Mouse (Mus musculus): Measurements from ENCODE around the gene Dag1. TPM values are rescaled to one million over a fixed set of nuclear protein-coding genes. Genes with fewer than 3 reads are reported as not detected.

Gene Dag1
- 12.5 and 12.7 TPM in 2 replicates for polyA plus RNA-seq (2012)

DNA sequence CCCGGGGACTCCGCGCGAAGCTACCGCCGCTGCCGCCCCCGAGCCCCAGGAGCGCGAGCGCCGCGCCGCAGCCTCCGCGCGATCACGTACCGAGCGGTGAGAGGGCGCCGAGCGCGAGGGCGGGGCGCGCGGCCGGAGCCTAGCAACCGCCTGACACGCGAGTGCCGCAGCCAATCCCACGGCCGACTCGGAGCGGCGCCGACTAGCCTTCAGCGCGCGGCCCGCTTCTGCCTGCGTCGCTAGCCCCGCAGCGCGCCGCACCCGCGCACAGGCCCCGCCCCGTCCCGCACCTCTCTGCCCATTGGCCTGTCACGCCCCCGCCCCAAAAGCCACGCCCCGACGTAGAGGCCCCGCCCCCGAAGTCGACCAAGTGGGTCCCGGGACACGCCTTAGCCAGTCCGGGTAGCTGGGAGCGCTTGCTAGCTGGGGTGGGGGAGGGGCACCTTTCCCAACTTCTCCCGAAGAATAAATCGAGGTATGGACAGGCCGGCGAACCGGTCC, at the start of gene Dag1:
Gene Dag1 (minus strand): TSS at position 269 of the 501 bp plus-strand sequence.

DNA sequence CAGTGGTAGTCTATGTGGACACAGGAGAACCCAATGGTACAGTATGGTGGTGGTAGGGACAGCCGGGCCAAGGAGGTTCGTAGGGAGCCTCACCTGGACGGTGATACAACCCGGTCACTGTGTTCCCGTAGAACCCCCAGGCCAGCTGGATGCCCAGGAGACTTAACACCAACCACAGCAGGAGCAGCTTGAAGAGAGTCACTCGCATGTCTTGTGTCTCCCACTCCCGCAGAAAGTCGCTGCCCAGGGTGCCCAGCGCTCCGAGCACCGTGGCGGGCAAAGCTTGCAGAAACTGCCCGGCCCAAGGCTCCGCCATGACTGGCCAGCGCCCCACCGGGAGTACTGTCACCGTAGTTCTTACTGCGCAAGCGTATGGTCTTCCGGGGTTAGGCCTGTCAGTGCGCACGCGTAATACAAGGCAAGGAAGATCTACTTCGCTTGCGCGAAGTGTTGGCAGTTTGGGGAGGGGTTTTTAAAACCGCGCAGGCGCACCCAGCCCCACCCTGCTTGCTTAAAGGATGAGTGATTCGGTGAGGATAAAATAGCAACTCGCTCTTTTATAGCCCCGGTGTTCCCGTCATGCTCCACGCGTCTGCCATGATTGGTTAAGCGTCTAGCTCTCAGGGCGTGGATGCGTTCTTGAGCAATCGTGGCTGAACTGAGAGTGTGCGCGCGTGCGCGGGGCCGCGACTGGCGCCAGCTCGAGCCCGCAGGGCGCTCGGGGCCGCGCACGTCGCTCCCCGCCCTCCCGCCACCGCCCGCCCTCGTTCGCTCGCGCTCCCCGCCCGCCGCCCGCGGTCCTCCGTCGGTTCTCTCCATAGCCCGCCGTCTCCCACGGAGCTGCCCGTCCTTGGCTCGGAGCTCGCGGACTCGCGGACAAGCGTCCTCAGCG, 42.1 kb upstream of the Dag1 start, which contains the start of the genes Rhoa and Tcta:
Gene Rhoa (plus strand): TSS at position 501 of the 892 bp plus-strand sequence.
Gene Tcta (minus strand): TSS at position 532 of the 892 bp plus-strand sequence.

DNA sequence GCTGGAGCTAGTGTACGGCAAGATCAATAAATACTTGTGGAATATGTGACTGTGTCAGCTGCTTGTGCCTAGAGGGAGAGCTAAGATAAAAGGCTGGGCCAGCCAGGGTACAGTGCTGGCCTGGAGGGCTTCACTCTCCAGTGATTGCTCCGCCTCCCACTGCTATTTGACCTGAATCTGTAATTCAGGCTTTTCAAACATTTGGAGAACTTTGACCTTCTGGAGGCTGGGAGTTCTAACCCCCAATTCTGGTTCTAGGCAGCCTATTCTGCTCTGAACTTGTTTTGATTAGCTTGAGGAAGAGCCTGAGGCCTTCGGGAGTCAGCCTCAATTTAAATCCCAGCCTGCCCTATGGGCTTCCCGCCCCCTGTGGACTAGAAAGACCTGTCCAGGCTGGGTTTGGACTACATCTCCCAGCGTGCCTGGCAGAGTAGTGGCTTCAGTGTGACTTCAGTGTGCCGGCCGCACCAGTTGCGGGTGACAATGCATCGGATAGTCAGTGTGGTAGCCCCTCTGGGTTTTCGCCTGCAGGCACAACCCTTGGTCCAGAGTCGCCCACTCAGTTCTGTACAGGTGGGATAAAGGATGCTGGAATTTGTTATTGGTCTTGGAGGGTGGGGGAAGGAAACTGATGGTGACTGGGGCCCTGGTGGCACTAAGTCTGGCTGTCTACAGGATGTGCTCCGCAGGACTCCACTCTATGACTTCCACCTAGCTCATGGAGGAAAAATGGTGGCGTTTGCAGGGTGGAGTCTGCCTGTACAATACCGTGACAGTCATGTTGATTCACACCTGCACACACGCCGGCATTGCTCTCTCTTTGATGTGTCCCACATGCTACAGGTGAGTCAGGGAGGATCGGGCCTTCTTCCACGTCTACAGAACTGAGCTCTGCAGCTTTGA, 32.9 kb upstream of the Dag1 start, which contains the start of gene Amt:
Gene Amt (plus strand): TSS at position 401 of the 903 bp plus-strand sequence.

DNA sequence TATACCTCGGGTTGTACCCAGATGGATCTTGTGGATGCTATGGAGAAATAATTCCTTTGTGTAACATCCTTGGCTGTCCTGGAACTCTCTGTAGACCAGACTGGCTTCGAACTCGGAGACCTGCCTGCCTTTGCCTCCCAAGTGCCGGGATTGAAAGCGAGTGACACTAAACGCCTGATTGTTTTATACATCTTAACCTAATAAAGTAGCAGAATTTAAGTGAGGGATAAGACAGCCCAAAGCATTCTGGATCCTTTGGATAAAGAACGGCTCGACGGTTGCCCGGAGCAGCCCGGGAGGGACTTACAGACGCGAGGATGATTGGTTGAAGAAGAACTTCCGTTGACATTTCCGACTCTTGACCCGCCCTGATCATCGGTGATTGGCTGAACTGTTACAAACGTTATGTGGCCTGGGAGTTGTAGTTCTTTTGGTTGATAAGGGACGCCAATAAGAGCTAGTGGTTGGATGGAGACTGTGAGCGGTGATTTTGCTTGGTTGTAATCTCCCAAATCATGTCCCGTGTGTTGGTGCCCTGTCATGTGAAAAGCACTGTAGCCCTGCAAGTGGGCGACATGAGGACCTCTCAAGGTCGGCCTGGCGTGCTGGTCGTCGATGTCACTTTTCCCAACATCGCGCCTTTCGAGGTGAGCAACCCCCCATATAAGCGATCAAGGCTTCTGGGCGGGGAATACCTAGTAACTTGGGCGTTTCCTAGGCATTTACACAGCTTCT, 26.4 kb upstream of the Dag1 start, which contains the start of gene Nicn1:
Gene Nicn1 (plus strand): TSS at position 414 of the 735 bp plus-strand sequence.

DNA sequence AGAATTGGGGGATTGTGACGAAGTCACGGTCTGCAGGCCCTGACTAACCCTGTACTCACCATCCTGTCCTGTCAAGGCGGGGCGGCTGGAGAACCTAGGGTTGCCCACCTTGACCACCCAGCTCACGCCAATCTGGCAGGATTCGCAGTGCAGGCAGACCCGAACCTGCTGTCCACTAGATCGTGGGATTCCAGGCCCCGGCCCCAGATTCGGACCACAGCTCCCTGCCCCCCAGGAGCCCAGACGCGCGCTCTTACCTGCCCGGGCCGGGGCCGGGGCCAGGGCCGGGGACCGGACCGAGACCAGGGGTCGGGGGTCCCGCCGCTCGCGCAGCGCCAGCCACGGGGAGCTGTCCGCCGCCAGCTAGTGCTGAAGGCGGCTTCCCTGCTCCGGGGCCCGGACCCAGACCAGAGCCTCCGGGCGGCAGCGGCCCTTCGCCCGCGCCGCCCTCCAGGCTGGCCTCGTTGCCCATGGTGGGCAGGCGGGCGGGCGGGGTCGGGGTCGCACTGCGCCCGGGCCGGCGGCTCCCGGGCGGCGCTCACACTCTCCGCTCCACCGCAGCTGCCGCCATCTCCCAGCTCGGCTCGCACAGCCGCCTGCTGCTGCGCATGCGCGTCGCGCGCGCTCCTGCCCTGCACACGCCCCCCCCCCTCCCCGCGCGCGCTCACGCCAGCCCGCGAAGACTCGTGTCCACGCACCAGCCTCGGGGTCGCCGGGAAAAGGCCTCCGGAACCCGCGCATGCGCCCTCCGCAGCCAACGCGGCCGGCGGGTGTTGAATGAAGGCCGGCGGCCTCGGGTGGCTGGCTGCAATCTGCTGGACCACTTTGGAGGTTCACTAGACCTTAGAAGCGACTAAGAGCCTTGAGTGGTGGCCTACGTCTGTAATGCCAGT, 73.7 kb downstream of the Dag1 start, which contains the start of gene Bsn:
Gene Bsn (minus strand): TSS at position 598 of the 893 bp plus-strand sequence.

Other genes with a start within 250 kb of the Dag1 start
- 14.6 and 19.6 TPM in 2 replicates for gene Gmppb, start 214.7 kb downstream of the Dag1 start, polyA plus RNA-seq (2012)
- 2.5 TPM in 2 replicates for gene Amigo3, start 210.8 kb downstream of the Dag1 start, polyA plus RNA-seq (2012)
- gene Mst1, start 183.5 kb downstream of the Dag1 start, polyA plus RNA-seq (2012): 0.28 TPM in 1 of 2 replicates, not detected in the other
- gene Rnf123, start 180.6 kb downstream of the Dag1 start, polyA plus RNA-seq (2012): 100 and 113 TPM in 2 replicates
- gene Apeh, start 169.4 kb downstream of the Dag1 start, polyA plus RNA-seq (2012): 48.2 and 48.5 TPM in 2 replicates
- gene Bsn, start 73.6 kb downstream of the Dag1 start, polyA plus RNA-seq (2012): 9.8 and 12.3 TPM in 2 replicates
- 0.28 and 0.59 TPM in 2 replicates for gene Nicn1, start 26.5 kb upstream of the Dag1 start, polyA plus RNA-seq (2012)
- 0.04 and 0.23 TPM in 2 replicates for gene Amt, start 32.9 kb upstream of the Dag1 start, polyA plus RNA-seq (2012)
- 110 and 123 TPM in 2 replicates for gene Rhoa, start 42.2 kb upstream of the Dag1 start, polyA plus RNA-seq (2012)
- gene Tcta, start 42.2 kb upstream of the Dag1 start, polyA plus RNA-seq (2012): 1.8 and 2.2 TPM in 2 replicates
- gene Gpx1, start 74.9 kb upstream of the Dag1 start, polyA plus RNA-seq (2012): 608 and 718 TPM in 2 replicates
- 70.5 and 73.8 TPM in 2 replicates for gene Usp4, start 83.9 kb upstream of the Dag1 start, polyA plus RNA-seq (2012)
- gene 1700102P08Rik, start 128.8 kb upstream of the Dag1 start, polyA plus RNA-seq (2012): 1.7 and 3.6 TPM in 2 replicates
- gene Ccdc36, start 164.5 kb upstream of the Dag1 start, polyA plus RNA-seq (2012): 0.04 and 0.11 TPM in 2 replicates
- not detected in 2 replicates for gene BC048562, start 172.5 kb upstream of the Dag1 start, polyA plus RNA-seq (2012)
- gene Ccdc71, start 196.6 kb upstream of the Dag1 start, polyA plus RNA-seq (2012): 13.1 and 13.7 TPM in 2 replicates
- gene Klhdc8b, start 197.6 kb upstream of the Dag1 start, polyA plus RNA-seq (2012): 16.9 and 18.1 TPM in 2 replicates
- gene Lamb2, start 215.8 kb upstream of the Dag1 start, polyA plus RNA-seq (2012): 0.40 and 0.66 TPM in 2 replicates
- gene Usp19, start 226.6 kb upstream of the Dag1 start, polyA plus RNA-seq (2012): 150 and 194 TPM in 2 replicates
- gene Qars, start 243.7 kb upstream of the Dag1 start, polyA plus RNA-seq (2012): 117 and 129 TPM in 2 replicates

All from megakaryocyte-erythroid progenitor cell, adult 5 weeks (primary cell).